Mouse (Mus musculus) heart, embryonic 16.5 days (tissue): ENCODE measurements at regions not wholly inside any gene's neighbourhood (a gene's known extent, or its start where the extent isn't known, plus 50 kb on each side); places are given as distances from the start of the nearest gene placed in this dataset.

ENCODE experiments used
- ATAC-seq: fragments of 200-750 bp; cut with Nextera tagmentation; replicated peaks from 2 replicates; pipeline ENCODE4 v1.8.0; 2017; ENCODE audit warnings: moderate number of reproducible peaks; ENCODE audit not compliant: insufficient read depth, low FRiP score; ENCODE audit errors: extremely low read depth
- H3K27ac ChIP-seq: fragments of 300-500 bp; sonication (generic); 2 replicates; pipeline ENCODE4 v1.5.1; 2014; ENCODE audit warnings: mild to moderate bottlenecking, low read length, control low read depth, moderate library complexity
- H3K27me3 ChIP-seq: fragments of 300-500 bp; sonication (generic); 2 replicates; pipeline ENCODE4 v1.6.1; 2014; ENCODE audit warnings: low read length, mixed read lengths; ENCODE audit not compliant: control insufficient read depth, insufficient read depth
- H3K36me3 ChIP-seq: fragments of 300-500 bp; sonication (generic); 2 replicates; pipeline ENCODE4 v1.6.1; 2014; ENCODE audit not compliant: control insufficient read depth, insufficient read depth
- H3K4me1 ChIP-seq: fragments of 300-500 bp; sonication (generic); 2 replicates; pipeline ENCODE4 v1.6.1; 2014; ENCODE audit warnings: low read length, mixed read lengths; ENCODE audit not compliant: control insufficient read depth, insufficient read depth
- H3K4me2 ChIP-seq: fragments of 300-500 bp; sonication (generic); 2 replicates; pipeline ENCODE4 v1.6.1; 2014; ENCODE audit warnings: low read depth, mild to moderate bottlenecking, control low read depth, low read length
- H3K4me3 ChIP-seq: fragments of 300-500 bp; sonication (generic); 2 replicates; pipeline ENCODE4 v1.5.1; 2014; ENCODE audit warnings: mild to moderate bottlenecking, control low read depth, low read length
- H3K9ac ChIP-seq: fragments of 300-500 bp; sonication (generic); 2 replicates; pipeline ENCODE4 v1.6.1; 2014; ENCODE audit warnings: low read length, control low read depth
- H3K9me3 ChIP-seq: fragments of 300-500 bp; sonication (generic); replicated peaks from 2 replicates; pipeline ENCODE4 v1.6.1; 2016; ENCODE audit warnings: low read length; ENCODE audit not compliant: control insufficient read depth
- WGBS: fragments of 180-500 bp; shearing (Covaris S2); extraction: QIAGEN DNeasy Blood & Tissue Kit; methylation state at CpG from one replicate; pipeline ENCODE4 v1.1.7; 2014; 5-methylcytosine and 5-hydroxymethylcytosine counted together

DNA sequence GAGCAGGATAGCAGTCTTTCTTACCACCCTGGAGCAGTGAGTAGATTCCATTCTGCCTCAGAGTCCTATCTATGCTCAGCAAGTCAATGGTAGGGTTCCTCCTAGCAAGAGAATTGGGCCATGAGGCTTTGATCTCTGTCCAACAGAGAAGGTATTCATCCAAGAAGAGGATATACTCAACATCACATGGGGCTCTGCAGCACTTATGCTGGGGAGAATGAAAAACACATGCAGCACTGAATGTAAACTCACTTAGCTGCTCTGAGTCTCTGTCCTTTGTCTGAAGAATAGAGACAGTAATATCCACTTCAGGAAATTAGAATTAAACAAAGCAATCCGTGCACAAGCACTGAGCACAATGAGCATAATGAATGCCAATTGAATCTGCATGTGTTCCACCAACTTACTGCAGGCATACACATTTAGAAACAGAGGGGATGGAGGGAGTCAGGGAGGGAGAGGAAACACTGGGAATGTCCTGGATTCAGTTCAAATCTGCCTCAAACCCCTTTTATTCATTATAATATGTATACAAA lies 714.6 kb downstream of the Gm9195 start:
- Histone ChIP-seq H3K4me3 (no peak overlapping the region), H3K27ac (no peak overlapping the region), H3K4me2 (no peak overlapping the region), H3K9ac (no peak overlapping the region), H3K27me3 (no peaks in the 10 kb centered on the region), H3K36me3 (no peaks in the 10 kb centered on the region), H3K9me3 (no peaks in the 10 kb centered on the region), H3K4me1 (no peaks in the 10 kb centered on the region)
- ATAC-seq: no peak
- 50% methylated on average over 1 of the region's 1 CpGs for whole genome bisulfite sequencing

- WGBS: 77% methylated on average over 1 of the region's 1 CpGs
- Histone ChIP-seq H3K4me3 (no peak overlapping the region), H3K9me3 (no peaks in the 10 kb centered on the region), H3K27me3 (no peaks in the 10 kb centered on the region), H3K9ac (no peak overlapping the region), H3K4me2 (no peak overlapping the region), H3K27ac (no peak overlapping the region), H3K36me3 (no peaks in the 10 kb centered on the region), H3K4me1 (no peaks in the 10 kb centered on the region)
- ATAC-seq: no peak
Measured at GRCm38 (mm10) chr14:71766856-71767255, 724.8 kb downstream of the Gm9195 start.

GRCm38 (mm10) chr14:71728542-71728941 lies 763.1 kb downstream of the Gm9195 start:
- H3K4me3 ChIP-seq: no peak overlapping the region
- peaks cover 2% of the 10 kb centered on the region; the same call in 1 of the 2 replicates for H3K4me1 ChIP-seq
- H3K9ac ChIP-seq: no peak overlapping the region
- 87% methylated on average over 4 of the region's 4 CpGs for WGBS
- no peak for ATAC-seq
- no peaks in the 10 kb centered on the region for H3K9me3 ChIP-seq
- H3K36me3 ChIP-seq: no peaks in the 10 kb centered on the region
- H3K4me2 ChIP-seq: no peak overlapping the region
- no peak overlapping the region for H3K27ac ChIP-seq
- H3K27me3 ChIP-seq: no peaks in the 10 kb centered on the region

DNA sequence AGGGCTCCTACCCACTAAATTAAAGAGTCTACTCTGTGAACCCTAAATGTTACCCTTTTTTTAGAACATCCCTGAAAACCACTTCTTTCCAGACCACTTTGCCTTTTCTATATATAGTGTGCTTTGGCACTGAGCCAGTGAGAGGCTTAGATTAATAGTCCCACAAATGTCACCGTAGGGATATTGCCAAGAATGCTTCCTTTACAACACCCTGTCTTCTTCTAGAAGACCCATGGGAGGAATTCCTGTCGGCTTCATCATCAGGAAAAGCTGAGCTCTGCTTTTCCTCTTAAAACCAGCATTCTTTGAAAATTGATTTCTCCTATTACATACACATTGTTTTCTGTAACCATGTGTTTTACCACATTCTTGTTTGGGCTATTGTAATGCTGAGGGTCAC lies 768.1 kb downstream of the Gm9195 start:
- Histone ChIP-seq H3K36me3 (no peaks in the 10 kb centered on the region), H3K9me3 (no peaks in the 10 kb centered on the region), H3K9ac (no peak overlapping the region), H3K4me2 (no peak overlapping the region), H3K4me1 (peaks cover 4% of the 10 kb centered on the region; the same call in 1 of the 2 replicates), H3K27me3 (no peaks in the 10 kb centered on the region), H3K4me3 (no peak overlapping the region), H3K27ac (no peak overlapping the region)
- WGBS: 21% methylated on average over 2 of the region's 2 CpGs
- no peak for ATAC-seq

DNA sequence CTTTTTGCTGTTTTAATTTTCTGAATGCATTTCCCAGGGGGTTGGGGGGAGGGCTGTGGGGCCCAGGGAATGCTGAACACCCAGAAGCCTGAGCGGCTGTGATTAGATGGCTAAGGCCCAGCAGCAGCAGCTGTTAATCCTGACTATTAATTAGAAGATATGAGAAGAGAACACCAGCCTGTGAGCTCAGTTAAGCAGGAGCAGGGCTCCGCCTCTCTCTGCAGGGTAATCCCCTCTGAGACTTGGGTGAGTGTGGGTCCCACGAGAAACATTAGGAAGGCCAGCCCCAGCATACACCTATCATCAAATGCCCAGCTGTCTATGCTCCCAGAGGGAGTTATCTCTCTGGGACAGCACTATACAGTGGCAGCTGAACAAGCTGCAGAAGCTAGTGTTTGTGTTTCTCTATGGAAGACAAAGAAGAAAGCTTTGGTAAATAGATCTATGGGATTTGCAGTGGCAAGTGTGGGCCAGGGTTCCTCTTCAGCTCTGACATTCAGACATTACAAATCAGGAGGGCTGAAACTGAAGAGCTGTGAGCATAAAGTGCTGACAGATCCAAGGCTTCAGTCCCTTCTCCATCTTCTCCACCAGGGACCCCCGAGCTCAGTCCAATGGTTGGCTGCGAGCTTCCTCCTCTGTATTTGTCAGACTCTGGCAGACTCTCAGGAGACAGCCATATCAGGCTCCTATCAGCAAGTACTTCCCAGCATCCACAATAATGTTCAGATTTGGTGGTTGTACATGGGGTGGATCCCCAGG lies 781.9 kb downstream of the Gm9195 start:
- Histone ChIP-seq H3K4me3 (no peak overlapping the region), H3K4me1 (no peaks in the 10 kb centered on the region), H3K9ac (no peak overlapping the region), H3K36me3 (no peaks in the 10 kb centered on the region), H3K4me2 (no peak overlapping the region), H3K27me3 (no peaks in the 10 kb centered on the region), H3K9me3 (no peaks in the 10 kb centered on the region), H3K27ac (no peak overlapping the region)
- 25% methylated on average over 5 of the region's 5 CpGs for WGBS
- ATAC-seq: no peak

- Histone ChIP-seq H3K27ac (no peak overlapping the region), H3K4me3 (no peak overlapping the region), H3K4me1 (no peaks in the 10 kb centered on the region), H3K36me3 (no peaks in the 10 kb centered on the region), H3K9me3 (no peaks in the 10 kb centered on the region), H3K9ac (no peak overlapping the region), H3K27me3 (no peaks in the 10 kb centered on the region), H3K4me2 (no peak overlapping the region)
- no peak for ATAC-seq
- WGBS: 75% methylated on average over 3 of the region's 3 CpGs
Measured at GRCm38 (mm10) chr14:71692752-71693437, 798.7 kb downstream of the Gm9195 start.

GRCm38 (mm10) chr14:71674564-71674963 lies 817.1 kb downstream of the Gm9195 start:
- H3K9ac ChIP-seq: no peak overlapping the region
- WGBS: 84% methylated on average over 4 of the region's 4 CpGs
- peaks cover 4% of the 10 kb centered on the region; the same call in 1 of the 2 replicates for H3K4me1 ChIP-seq
- 0 out of 2 replicates have a peak, but pooled peaks cover under 1% of the 10 kb centered on the region for H3K9me3 ChIP-seq
- H3K27ac ChIP-seq: no peak overlapping the region
- H3K4me3 ChIP-seq: no peak overlapping the region
- no peak for ATAC-seq
- H3K36me3 ChIP-seq: no peaks in the 10 kb centered on the region
- H3K4me2 ChIP-seq: no peak overlapping the region
- no peaks in the 10 kb centered on the region for H3K27me3 ChIP-seq

- no peaks in the 10 kb centered on the region for H3K27me3 ChIP-seq
Measured at GRCm38 (mm10) chr14:71673837-71674236, 817.8 kb downstream of the Gm9195 start.

DNA sequence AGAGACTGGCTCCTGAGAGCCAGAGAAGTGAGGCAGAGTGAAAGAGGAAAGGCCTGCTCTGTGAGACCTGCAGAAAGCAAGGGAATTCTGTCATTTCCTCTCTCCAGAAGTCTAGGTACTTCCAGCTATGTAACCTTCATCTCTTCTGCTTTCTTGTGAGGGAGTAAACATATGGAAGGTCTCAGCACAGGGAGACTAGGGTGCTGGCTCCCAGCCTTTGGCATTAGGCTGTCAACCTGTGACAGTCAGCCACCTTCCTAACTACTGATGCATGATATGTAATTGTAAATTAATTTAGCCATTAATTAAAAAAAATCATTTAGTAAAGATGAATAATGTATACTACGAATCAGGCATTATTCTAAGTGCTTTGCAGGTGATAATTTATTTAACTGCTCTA lies 819.2 kb downstream of the Gm9195 start:
- Histone ChIP-seq H3K4me2 (no peak overlapping the region), H3K27me3 (no peaks in the 10 kb centered on the region), H3K9me3 (0 out of 2 replicates have a peak, but pooled peaks cover 2% of the 10 kb centered on the region), H3K36me3 (no peaks in the 10 kb centered on the region), H3K27ac (no peak overlapping the region), H3K4me1 (peaks cover 4% of the 10 kb centered on the region; the same call in 1 of the 2 replicates), H3K4me3 (no peak overlapping the region), H3K9ac (no peak overlapping the region)
- 62% methylated on average over 1 of the region's 1 CpGs for WGBS
- no peak for ATAC-seq

More at GRCm38 (mm10) chr14:71673837-71674236, 817.8 kb downstream of the Gm9195 start:
- H3K4me2 ChIP-seq: no peak overlapping the region
- no peaks in the 10 kb centered on the region for H3K36me3 ChIP-seq
- no peak for ATAC-seq
- H3K9me3 ChIP-seq: 0 out of 2 replicates have a peak, but pooled peaks cover 2% of the 10 kb centered on the region
- H3K4me3 ChIP-seq: no peak overlapping the region
- peaks cover 4% of the 10 kb centered on the region; the same call in 1 of the 2 replicates for H3K4me1 ChIP-seq
- H3K9ac ChIP-seq: no peak overlapping the region
- 64% methylated on average over 2 of the region's 2 CpGs for WGBS
- no peak overlapping the region for H3K27ac ChIP-seq
